Mouse (Mus musculus) ES-E14 (cell line): ENCODE data around the gene Zfp90.

ENCODE experiments used
- HCFC1 ChIP-seq: IDR thresholded peaks from 2 replicates; pipeline ENCODE4 v1.6.1; 2012; ENCODE audit warnings: low read length, inconsistent platforms, borderline replicate concordance; ENCODE audit not compliant: insufficient read depth
- ZNF384 ChIP-seq: IDR thresholded peaks from 2 replicates; pipeline ENCODE4 v1.6.1; 2012; ENCODE audit warnings: low read depth, low read length, inconsistent platforms

DNA sequence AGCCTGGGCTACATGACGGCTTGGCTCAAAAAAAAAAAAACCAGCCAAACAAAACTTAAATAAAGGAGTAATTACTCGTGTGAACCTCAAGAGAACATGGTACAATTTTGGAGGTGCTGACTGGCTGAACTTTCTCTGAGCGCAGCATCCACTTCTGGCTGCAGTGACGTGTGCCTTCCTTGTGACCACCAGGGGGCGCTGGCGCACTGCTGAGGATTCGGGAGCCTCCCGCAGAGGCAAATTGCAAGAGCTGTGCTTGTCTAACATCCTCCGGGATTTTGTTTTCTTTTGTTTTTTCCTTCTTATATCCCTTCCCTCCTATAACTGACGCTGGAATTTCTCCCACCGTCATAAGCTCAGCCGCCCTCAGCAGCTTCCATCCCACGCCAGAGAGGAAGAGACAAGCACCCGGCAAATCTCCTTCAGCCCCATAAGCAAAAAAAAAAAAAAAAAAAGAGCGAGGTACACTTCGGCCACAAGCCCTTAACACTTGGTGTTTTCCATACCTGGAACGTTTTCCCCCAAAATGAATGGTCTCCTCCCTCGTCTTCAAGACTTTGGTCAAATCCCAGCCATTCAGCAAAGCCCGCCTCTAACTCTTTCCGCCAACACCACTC is 17.9 kb downstream of the Zfp90 start:
- TF ChIP-seq HCFC1 (no peak), ZNF384 (peak; percentile 79)
